Mouse (Mus musculus): Measurements from ENCODE around the gene Ino80b.

Ino80b gene

DNA sequence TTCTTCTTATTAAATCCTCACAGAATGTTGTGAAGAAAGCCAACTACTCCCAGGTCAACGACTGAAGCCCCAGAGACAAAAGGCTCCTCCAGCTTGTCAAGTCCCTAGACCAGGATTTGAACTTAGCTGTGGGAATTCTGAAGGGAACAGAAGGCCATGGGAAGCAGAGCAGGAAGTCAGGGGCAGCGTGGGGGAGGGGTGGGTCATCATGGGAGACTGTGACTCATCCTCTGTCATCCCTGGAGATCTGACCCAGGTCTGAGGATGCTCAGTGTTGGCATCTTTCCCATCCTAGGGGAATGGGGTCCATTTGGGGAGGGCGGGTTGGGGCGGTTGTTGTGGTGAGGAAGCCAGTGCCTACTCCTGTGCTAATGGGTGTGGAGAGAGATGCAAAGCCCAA, 16.4 kb upstream of the Ino80b start:
- DNase-seq (ENCODE audit: low spot score in 2 of 2) = no peak

GRCm38 (mm10) chr6:83140044-83140443, 14.8 kb upstream of the Ino80b start:
- DNase-seq (ENCODE audit: low spot score in 2 of 2) = no peak

DNA sequence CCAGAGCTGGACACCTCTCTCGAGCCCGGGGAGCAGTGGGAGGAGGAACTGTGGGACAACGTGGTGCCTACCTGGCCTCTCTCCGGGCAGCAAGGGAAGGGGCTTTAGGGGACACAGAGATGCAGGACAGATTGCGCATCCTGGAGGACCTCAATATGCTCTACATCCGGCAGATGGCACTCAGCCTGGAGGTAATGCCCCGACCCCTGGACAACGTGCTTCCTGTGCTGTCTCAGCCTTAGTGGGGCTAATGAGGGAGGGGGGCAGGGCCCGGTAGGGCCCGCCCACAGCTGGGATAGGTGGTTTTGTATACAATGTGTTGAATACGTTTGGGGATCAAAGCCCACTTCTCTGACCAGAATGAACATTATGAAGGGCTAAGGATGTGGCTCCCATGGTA, 12.8 kb upstream of the Ino80b start:
- DNase-seq (ENCODE audit: low spot score in 2 of 2) = no peak

GRCm38 (mm10) chr6:83137576-83137950, 12.3 kb upstream of the Ino80b start:
- peak in 1 of 2 experiments; percentile 77 for DNase-seq (ENCODE audit: low spot score in 2 of 2)

DNA sequence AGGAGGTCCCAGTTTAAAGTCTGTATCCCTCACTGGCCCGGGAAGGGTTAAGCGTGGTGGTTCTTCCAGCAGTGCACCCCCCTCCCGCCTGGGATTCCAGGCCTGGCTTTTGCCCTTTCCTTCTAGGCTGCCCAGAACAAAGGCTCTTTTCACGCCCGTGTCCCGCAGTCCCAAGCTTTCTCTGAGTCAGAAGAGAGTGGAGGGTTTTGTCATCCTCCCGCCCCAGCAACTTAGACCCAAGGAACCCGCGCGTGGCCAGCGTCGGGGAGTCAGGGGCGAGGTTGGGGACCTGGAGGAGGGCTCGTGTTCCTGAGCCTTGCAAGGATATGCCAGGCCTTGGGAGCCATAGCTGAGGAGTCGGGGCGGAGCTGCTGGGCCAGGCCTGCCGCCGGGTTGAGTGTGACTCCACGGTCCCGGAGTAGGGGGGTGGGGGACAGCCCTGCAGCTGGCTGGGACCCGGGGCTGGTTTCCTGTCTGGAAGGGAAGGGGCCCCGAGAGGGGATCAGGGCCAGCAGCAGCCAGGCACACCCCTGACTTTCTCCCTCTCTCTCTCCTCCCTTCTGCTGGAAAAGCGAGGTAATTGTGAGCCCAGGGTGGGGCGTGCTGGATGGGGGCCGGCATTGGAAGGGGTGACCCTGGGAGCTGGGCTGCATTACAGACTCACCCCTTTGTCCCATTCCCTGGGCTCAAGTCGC, 11.8 kb upstream of the Ino80b start:
- DNase-seq (ENCODE audit: low spot score in 2 of 2) = peak in 1 of 2 experiments; percentile 49

DNA sequence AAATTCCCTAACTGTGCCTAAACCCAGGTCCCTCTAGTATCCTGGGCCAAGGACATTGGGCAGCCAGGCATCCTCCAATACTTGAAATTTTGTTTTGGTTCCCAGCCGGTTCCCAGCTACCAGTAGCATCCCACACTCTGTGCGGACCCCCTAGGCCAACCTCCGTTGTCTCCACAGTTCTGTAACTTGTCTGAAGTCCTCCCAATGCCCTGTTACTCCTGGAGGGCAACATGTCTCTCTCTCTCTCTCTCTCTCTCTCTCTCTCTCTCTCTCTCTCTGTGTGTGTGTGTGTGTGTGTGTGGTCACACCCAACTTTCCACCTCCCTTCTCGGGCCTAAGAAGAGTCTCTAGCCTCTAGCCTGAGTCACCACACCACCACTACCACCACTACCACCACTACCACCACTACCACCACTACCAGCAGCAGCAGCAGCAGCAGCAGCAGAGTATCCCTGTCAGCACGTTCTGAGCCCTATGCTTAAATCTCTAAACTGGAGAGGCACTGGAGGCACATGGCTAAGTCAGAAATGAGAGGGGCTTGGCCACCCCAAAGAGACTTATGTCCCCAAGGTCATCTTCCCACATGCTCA, 11.2 kb upstream of the Ino80b start:
- DNase-seq (ENCODE audit: low spot score in 2 of 2) = no peak

GRCm38 (mm10) chr6:83135571-83136161, 10.4 kb upstream of the Ino80b start:
- peak in 1 of 2 experiments; percentile 36 for DNase-seq (ENCODE audit: low spot score in 2 of 2)

- no peak for DNase-seq (ENCODE audit: low spot score in 2 of 2)
Measured at GRCm38 (mm10) chr6:83134951-83135513, 9.8 kb upstream of the Ino80b start, which contains the start of gene Rtkn. Gene Rtkn, plus strand, starts transcription at chr6:83135463.

GRCm38 (mm10) chr6:83134226-83134625, 9.0 kb upstream of the Ino80b start:
- no peak for DNase-seq (ENCODE audit: low spot score in 2 of 2)

- no peak for DNase-seq (ENCODE audit: low spot score in 2 of 2)
Measured at GRCm38 (mm10) chr6:83132176-83132919, 7.1 kb upstream of the Ino80b start.

DNA sequence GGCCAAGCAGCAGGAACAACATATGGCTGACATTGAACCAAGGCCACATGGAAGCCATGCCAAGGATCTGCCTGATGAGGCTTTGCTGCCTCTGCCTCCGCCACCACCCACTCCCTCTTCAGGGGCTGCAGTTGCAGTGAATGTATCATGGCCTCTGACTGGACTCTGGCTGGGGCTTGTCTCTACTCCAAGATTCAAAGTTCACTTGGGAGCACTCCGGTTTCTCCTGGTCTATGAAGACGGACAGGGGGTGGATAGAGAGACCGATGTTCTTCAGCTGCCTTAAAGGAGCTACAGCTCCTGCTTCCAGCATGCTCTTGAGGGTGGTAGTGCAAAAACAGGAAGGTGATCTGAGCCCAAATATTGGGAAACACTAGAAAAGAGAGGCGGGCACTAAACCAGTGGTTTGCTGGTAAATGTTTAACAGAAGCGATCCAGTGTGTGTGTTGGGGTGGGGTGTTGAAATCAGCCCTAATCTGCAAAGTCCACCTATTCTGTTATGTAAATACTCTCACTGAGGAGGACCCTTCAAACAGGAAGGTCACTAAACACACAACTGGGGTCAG, 6.3 kb upstream of the Ino80b start:
- no peak for DNase-seq (ENCODE audit: low spot score in 2 of 2)

DNA sequence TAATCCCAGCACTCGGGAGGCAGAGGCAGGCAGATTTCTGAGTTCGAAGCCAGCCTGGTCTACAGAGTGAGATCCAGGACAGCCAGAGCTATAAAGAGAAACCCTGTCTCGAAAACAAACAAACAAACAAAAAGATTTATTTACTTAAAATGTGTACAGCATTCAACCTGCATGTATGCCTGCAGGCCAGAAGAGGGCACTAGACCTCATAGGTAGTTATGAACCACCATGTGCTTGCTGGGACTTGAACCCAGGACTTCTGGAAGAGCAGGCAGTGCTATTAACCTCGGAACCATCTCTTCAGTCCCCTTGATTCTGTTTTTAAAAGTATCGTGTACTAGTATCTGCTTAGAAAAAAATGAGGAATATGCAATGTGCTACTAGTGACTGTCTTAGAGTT, 2.2 kb upstream of the Ino80b start:
- DNase-seq (ENCODE audit: low spot score in 2 of 2) = no peak

DNA sequence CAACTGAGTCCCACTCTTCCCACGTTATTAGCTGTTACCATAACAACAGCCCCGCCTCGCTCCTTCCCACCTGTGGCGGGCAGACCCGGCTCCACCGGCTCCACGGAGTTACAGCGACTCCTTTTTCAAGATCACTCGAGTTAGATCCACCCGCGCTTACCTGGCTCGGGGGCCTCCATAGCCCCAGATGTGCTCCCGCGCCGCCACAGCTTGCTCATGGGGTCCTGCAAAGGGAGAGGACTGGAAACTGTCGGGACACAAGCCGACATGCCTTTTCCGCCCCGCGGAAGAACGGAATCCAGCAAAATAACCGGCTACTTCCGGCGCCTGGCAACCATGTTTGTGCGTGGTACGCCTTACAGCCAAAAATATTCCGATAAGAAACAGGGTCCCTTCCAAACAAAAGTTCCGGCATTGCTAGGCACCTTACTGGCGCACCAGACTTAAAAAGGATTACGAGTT, 349 bp downstream of the Ino80b start:
- peak; percentile 88 to 89 for DNase-seq (ENCODE audit: low spot score in 2 of 2)

- no peak for DNase-seq (ENCODE audit: low spot score in 2 of 2)
Measured at GRCm38 (mm10) chr6:83122961-83123360, 2.3 kb downstream of the Ino80b start.

DNA sequence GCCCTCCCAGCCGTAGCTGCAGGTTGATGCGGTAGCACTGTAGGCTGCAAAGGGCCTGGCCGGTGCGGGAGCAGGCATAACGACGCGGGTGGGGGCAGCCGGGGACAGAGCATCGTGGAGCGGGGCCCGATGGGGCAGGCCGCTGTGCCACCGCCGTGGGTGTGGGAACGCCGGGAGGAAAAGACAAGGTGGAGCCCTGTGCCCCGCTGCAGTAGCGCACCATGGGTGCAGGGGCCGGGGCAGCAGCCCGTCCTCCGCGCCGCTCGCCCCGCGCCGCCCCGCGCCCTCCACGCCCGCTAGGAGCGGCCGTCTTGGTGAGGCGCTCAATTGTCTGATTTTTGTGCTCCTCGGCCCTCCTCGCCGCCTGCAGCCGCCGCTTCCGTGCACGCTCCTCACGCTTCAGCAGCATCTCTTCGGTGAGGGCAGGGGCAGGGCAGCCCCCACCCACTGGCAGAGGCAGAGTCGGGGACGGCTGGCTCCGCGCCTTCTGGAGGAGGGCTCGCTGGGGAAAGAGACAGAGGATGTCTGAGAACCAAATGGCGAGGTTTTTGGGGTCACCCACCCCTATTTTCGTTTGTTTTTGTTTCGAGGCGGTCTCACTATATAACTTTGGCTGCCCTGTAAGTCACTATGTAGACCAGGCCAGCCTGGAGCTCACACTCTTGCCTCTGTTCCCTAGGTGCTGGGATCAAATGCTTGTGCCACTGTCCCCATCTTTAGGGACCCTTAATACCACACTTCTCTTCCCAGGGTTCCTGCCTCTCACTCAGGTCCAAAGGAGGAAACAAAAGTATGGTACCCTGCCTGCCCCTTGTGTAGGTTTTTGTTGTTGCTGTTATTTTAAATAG, 3.1 kb downstream of the Ino80b start:
- no peak for DNase-seq (ENCODE audit: low spot score in 2 of 2)

DNA sequence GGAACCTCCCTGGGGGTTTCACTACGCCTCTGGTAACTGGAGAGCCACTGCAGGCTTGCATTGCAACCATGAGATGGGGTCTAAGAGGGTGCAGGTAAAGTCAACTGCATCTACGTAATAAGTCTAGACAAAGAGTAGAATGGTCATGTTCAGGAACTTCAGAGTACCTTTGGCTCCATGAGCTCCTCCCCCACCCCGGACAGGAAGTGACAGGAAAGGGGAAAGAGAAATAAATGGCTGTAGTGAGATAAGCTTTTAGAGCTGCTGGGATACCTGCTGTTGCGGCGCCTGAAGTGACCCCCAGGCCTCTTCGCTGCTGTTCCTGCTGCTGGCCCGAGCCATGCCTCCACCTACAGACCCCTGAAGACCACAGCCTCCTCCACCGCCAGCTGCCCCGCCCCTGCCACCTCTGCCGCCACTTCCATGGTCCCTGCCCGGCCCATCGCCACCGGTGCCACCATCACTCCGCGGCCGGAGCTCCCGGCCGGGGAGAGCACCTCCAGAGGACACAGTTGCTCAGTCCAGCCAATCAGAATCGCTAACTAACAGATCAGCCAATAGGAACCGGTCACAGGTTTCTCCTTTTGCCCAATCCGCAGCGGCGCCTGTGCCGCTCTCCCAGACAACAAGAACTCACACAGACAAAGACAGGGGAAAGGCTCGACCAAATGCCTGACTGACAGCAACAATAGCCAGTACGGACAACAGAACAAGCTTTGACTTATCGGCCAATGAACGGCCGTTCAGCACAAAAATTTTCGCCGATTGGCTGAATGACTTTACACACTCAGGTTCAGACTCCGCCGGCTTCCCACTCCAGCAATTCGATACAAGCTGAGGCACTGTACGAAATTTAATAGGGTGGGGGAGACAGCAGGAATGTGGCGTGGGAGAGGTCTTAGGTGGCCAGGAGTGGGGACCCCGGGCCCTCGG, 4.0 kb downstream of the Ino80b start, which contains the start of gene Wbp1:
Wbp1 (minus strand) TSS at position 630 of the 933 bp plus-strand sequence.
- peak; percentile 78 to 94 for DNase-seq (ENCODE audit: low spot score in 2 of 2)

GRCm38 (mm10) chr6:83119734-83120051, 5.5 kb downstream of the Ino80b start:
- no peak for DNase-seq (ENCODE audit: low spot score in 2 of 2)

DNA sequence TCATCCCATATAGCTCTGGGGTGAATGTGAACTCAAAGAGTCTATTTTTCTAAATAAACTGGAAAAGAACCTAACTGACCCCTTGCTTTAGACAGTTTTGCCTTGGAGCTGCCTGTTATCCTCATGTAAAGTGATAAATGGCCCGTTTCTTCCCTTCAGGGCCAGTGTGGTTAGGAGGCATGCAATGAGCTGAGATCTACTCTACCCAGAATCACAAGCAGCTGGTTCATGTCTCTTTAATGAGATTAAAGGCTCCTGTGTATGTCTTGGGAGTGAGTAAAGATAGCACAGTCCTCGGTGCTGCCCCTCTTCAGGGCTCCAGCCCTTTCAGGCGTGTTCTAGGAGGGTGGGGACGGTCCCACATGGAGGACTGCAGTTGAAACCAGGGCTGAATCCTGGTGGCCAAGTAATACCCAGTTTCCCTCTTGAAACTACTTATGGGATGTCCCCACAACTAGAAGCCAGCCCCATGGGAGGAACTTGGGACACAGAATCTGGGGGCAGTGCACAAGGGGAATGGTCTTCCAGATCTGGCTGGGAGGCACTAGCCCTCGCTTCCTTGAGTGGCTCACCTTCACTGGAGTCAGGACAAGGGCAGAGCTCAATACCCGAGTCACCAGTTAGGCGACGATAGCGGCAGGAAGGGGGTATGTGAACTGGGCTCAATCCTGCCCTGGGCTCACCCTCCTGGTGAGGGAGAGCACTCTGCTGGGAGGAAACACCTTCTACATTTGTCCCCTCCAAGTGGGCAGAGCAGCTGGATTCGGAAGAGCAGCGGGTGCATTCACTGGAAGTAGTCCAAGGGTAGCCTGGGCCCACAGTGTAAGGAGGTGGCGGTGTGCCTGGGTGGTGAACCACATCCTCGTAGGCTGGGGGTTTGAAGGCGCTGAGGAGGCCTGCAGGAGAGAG, 6.2 kb downstream of the Ino80b start:
- DNase-seq (ENCODE audit: low spot score in 2 of 2) = no peak

DNA sequence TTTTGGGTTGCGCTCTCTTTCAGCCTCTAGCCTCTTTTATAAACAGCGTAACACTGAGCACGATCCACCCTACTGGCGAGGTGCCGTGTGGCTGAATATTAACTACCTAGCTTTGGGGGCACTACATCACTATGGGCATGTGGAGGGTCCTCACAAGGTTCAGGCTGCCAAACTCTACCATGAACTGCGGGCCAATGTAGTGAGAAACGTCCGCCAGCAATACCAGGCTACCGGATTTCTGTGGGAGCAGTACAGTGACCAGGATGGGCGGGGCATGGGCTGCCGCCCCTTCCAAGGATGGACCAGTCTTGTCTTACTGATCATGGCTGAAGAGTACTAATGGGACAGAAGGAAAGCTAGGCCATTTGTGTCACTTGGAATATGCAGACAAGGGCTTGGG, 6.9 kb downstream of the Ino80b start:
- no peak for DNase-seq (ENCODE audit: low spot score in 2 of 2)

Data from urinary bladder, adult 18-20 months (tissue).